ENCODE assay signal across 11 mouse cellular contexts in genomic region chr12:86075358-86075757, GRCm38 (mm10). TPM values are rescaled to one million over a fixed set of nuclear protein-coding genes. Genes with fewer than 3 reads are reported as not detected.
A peak's percentile ranks its signal among the peaks of the same experiment; 100 is the strongest.
DNase-seq lines count a peak whose midpoint lies in the region; ATAC-seq and TF ChIP-seq lines count a peak whose summit lies in the region.
"Had no signal": no experiment of that assay in that cellular context is flagged by ENCODE, and none has a peak within 500 bp of the region (broad histone marks: within the 10 kb centered on the region; RNA-seq: fewer than 3 reads in every experiment).

No protein-coding gene starts in this region.

- H3K4me1 ChIP-seq in forebrain, embryonic 14.5 days (ENCODE audit: control insufficient read depth, insufficient read depth, low read length), result peaks cover 16% of the 10 kb centered on the region
- 0 out of 2 replicates have a peak, but pooled peaks cover 5% of the 10 kb centered on the region for H3K4me1 ChIP-seq in forebrain, postnatal 0 days (ENCODE audit: insufficient read depth)
- H3K4me1 ChIP-seq in kidney, embryonic 16.5 days (ENCODE audit: insufficient read depth, low read length), result peaks cover 26% of the 10 kb centered on the region
- peaks cover 34% of the 10 kb centered on the region for H3K4me1 ChIP-seq in embryonic facial prominence, embryonic 13.5 days

- H3K4me3 ChIP-seq in forebrain, embryonic 14.5 days (ENCODE audit: low read depth, low read length), result no peak overlapping the region
- H3K4me3 ChIP-seq in forebrain, postnatal 0 days (ENCODE audit: low read depth, low read length), result no peak overlapping the region
- peak overlapping the region; percentile 61; the same call in 1 of the 2 replicates for H3K4me3 ChIP-seq in kidney, embryonic 16.5 days (ENCODE audit: low read length)
- H3K4me3 ChIP-seq in embryonic facial prominence, embryonic 13.5 days, result peak overlapping the region; percentile 58
- peak overlapping the region; percentile 78 for H3K4me3 ChIP-seq in myocyte

- no peaks in the 10 kb centered on the region for H3K9me3 ChIP-seq in forebrain, embryonic 14.5 days (replicated peaks; ENCODE audit: control insufficient read depth, low read length)
- no peaks in the 10 kb centered on the region for H3K9me3 ChIP-seq in forebrain, postnatal 0 days (ENCODE audit: low read length)
- H3K9me3 ChIP-seq in kidney, embryonic 16.5 days (ENCODE audit: low read length), result no peaks in the 10 kb centered on the region
- H3K9me3 ChIP-seq in embryonic facial prominence, embryonic 13.5 days, result no peaks in the 10 kb centered on the region

- H3K36me3 ChIP-seq in forebrain, embryonic 14.5 days (ENCODE audit: control insufficient read depth, insufficient read depth, low read length), result no peaks in the 10 kb centered on the region
- H3K36me3 ChIP-seq in forebrain, postnatal 0 days (ENCODE audit: insufficient read depth), result no peaks in the 10 kb centered on the region
- H3K36me3 ChIP-seq in kidney, embryonic 16.5 days (ENCODE audit: insufficient read depth, low read length), result 0 out of 2 replicates have a peak, but pooled peaks cover 2% of the 10 kb centered on the region
- H3K36me3 ChIP-seq in embryonic facial prominence, embryonic 13.5 days, result peaks cover 14% of the 10 kb centered on the region
- peaks cover 5% of the 10 kb centered on the region for H3K36me3 ChIP-seq in myocyte (ENCODE audit: control insufficient read depth, insufficient read depth)

- H3K79me2 ChIP-seq in myocyte (ENCODE audit: control insufficient read depth, insufficient read depth), result peaks cover 78% of the 10 kb centered on the region

- no peak for DNase-seq in forebrain, embryonic 14.5 days (ENCODE audit: low spot score)
- no peak for DNase-seq in forebrain, postnatal 0 days
- no peak for DNase-seq in kidney, postnatal 10 days
- no peak for DNase-seq in embryo, embryonic 9.5 days (ENCODE audit: extremely low spot score)
- no peak for DNase-seq in adrenal gland, adult 18-20 months (ENCODE audit: low spot score in 2 of 2)
- DNase-seq: heart, adult 11 months; midbrain, embryonic 14.5 days had no signal

- TF ChIP-seq CTCF in forebrain, postnatal 0 days (IDR thresholded peaks at IDR 0.05; ENCODE audit: low read depth), result no peak

- H3K9ac ChIP-seq in forebrain, embryonic 14.5 days (ENCODE audit: low read length), result no peak overlapping the region
- H3K9ac ChIP-seq in forebrain, postnatal 0 days, result no peak overlapping the region
- no peak overlapping the region for H3K9ac ChIP-seq in kidney, embryonic 16.5 days (replicated peaks; ENCODE audit: low read length)
- H3K9ac ChIP-seq in embryonic facial prominence, embryonic 13.5 days, result peak overlapping the region; percentile 82; the same call in 1 of the 2 replicates

- no peak overlapping the region for H3ac ChIP-seq in myocyte (ENCODE audit: control insufficient read depth, insufficient read length)

- H3K27ac ChIP-seq in forebrain, embryonic 14.5 days (ENCODE audit: low read depth, low read length), result no peak overlapping the region
- no peak overlapping the region for H3K27ac ChIP-seq in forebrain, postnatal 0 days (ENCODE audit: low read depth, low read length)
- H3K27ac ChIP-seq in kidney, embryonic 16.5 days (ENCODE audit: low read length), result no peak overlapping the region
- H3K27ac ChIP-seq in embryonic facial prominence, embryonic 13.5 days, result no peak overlapping the region

- no peak for TF ChIP-seq POLR2A in myocyte (IDR thresholded peaks at IDR 0.05; ENCODE audit: insufficient read length, low read depth)

- no peak for ATAC-seq in forebrain, embryonic 14.5 days
- no peak for ATAC-seq in forebrain, postnatal 0 days
- no peak for ATAC-seq in kidney, embryonic 16.5 days (ENCODE audit: low FRiP score, low TSS enrichment)
- no peak for ATAC-seq in embryonic facial prominence, embryonic 13.5 days (ENCODE audit: insufficient number of reproducible peaks, insufficient read depth, low FRiP score, low TSS enrichment, low read depth)
- ATAC-seq: lung, postnatal 0 days had no signal

- H3K4me2 ChIP-seq in forebrain, embryonic 14.5 days (ENCODE audit: low read length), result peak overlapping the region; percentile 93; the same call in 1 of the 2 replicates
- no peak overlapping the region for H3K4me2 ChIP-seq in forebrain, postnatal 0 days (ENCODE audit: low read depth)
- H3K4me2 ChIP-seq in kidney, embryonic 16.5 days (replicated peaks; ENCODE audit: low read depth, low read length), result peak overlapping the region; percentile 88; the same call in 1 of the 2 replicates
- peak overlapping the region; percentile 91 for H3K4me2 ChIP-seq in embryonic facial prominence, embryonic 13.5 days
- H3K4me2 ChIP-seq in myocyte (ENCODE audit: low read depth), result peak overlapping the region; percentile 67

- no peaks in the 10 kb centered on the region for H3K27me3 ChIP-seq in forebrain, embryonic 14.5 days (replicated peaks; ENCODE audit: control insufficient read depth, insufficient read depth, low read length)
- H3K27me3 ChIP-seq in forebrain, postnatal 0 days (ENCODE audit: insufficient read depth, low read length), result no peaks in the 10 kb centered on the region
- no peaks in the 10 kb centered on the region for H3K27me3 ChIP-seq in kidney, embryonic 16.5 days (ENCODE audit: insufficient read depth, low read length)
- no peaks in the 10 kb centered on the region for H3K27me3 ChIP-seq in embryonic facial prominence, embryonic 13.5 days
- H3K27me3 ChIP-seq in myocyte (ENCODE audit: control insufficient read depth, insufficient read depth, insufficient read length), result no peaks in the 10 kb centered on the region

- 84% methylated on average over 7 of the region's 7 CpGs for WGBS in forebrain, embryonic 14.5 days
- WGBS in forebrain, postnatal 0 days, result 72% methylated on average over 7 of the region's 7 CpGs
- 84% methylated on average over 7 of the region's 7 CpGs for WGBS in kidney, embryonic 16.5 days
- WGBS in embryonic facial prominence, embryonic 13.5 days, result 92% methylated on average over 7 of the region's 7 CpGs

TF ChIP-seq in myocyte, 11 proteins besides CTCF, POLR2A, EP300 and RAD21:
- TF ChIP-seq CEBPB (IDR thresholded peaks at IDR 0.05; ENCODE audit: insufficient read depth, poor library complexity, severe bottlenecking), result no peak

RNA-seq across cellular contexts. Expression of gene Tgfb3, which starts 3.5 kb away (rescaled TPM):
- polyA plus RNA-seq in forebrain, embryonic 14.5 days (2014; fragmentation: Nextera tagmentation; extraction: Ambion mirVana), result 4.0 and 5.1 TPM in 2 replicates
- 6.5 and 7.3 TPM in 2 replicates for total RNA-seq in forebrain, postnatal 0 days (2014; rRNA removed)
- polyA plus RNA-seq in forebrain, postnatal 0 days (2015; fragmentation: Nextera tagmentation; extraction: Ambion mirVana), result 5.3 and 6.8 TPM in 2 replicates
- 27.0 and 28.2 TPM in 2 replicates for polyA plus RNA-seq in kidney, embryonic 16.5 days (2015; fragmentation: Nextera tagmentation; extraction: Ambion mirVana)
- polyA plus RNA-seq in embryonic facial prominence, embryonic 13.5 days (2015; fragmentation: Nextera tagmentation; extraction: Ambion mirVana), result 43.1 and 48.0 TPM in 2 replicates
- 79.2 TPM for polyA plus RNA-seq in myocyte (2012; fragmentation: generic; extraction: Trizol)
- total RNA-seq in adrenal gland, adult 18-20 months (2021), result 10 to 100 TPM in 1 of 2 experiments, 1 to 10 TPM in 1; 8.7 to 13.7 TPM

RNA-seq across cellular contexts. Expression of gene Ift43, which starts 7.0 kb away (rescaled TPM):
- polyA plus RNA-seq in forebrain, embryonic 14.5 days (2014; fragmentation: Nextera tagmentation; extraction: Ambion mirVana), result 73.7 and 82.0 TPM in 2 replicates
- total RNA-seq in forebrain, postnatal 0 days (2014; rRNA removed), result 12.9 and 19.5 TPM in 2 replicates
- polyA plus RNA-seq in forebrain, postnatal 0 days (2015; fragmentation: Nextera tagmentation; extraction: Ambion mirVana), result 33.9 and 35.3 TPM in 2 replicates
- polyA plus RNA-seq in kidney, embryonic 16.5 days (2015; fragmentation: Nextera tagmentation; extraction: Ambion mirVana), result 74.7 and 76.7 TPM in 2 replicates
- 80.3 and 90.9 TPM in 2 replicates for polyA plus RNA-seq in embryonic facial prominence, embryonic 13.5 days (2015; fragmentation: Nextera tagmentation; extraction: Ambion mirVana)
- 93.4 TPM for polyA plus RNA-seq in myocyte (2012; fragmentation: generic; extraction: Trizol)
- 10 to 100 TPM; 22.6 to 26.2 TPM for total RNA-seq in adrenal gland, adult 18-20 months (2021)

Comparison
In these comparisons a context has a peak if more than half of its experiments do, and no peak if none do; other contexts are left out.
1. H3K4me3 ChIP-seq: peak in kidney, embryonic 16.5 days (single experiment), embryonic facial prominence, embryonic 13.5 days (single experiment) and myocyte (single experiment); none in forebrain, embryonic 14.5 days (single experiment) and forebrain, postnatal 0 days (single experiment).